Mouse (Mus musculus) liver, adult 2 months (tissue): ENCODE results near the gene Galnt15.

ENCODE experiments used
- CTCF ChIP-seq: fragments of 200-500 bp; IDR thresholded peaks from 2 replicates; pipeline ENCODE4 v1.5.1; 2011; ENCODE audit warnings: low read depth, low read length, control low read depth
- POLR2A ChIP-seq: fragments of 200-500 bp; IDR thresholded peaks from 2 replicates; pipeline ENCODE4 v1.6.1; 2011; ENCODE audit warnings: low read length, control low read depth; ENCODE audit not compliant: insufficient read depth; ENCODE audit errors: extremely low read depth

- TF ChIP-seq POLR2A (no peak), CTCF (no peak)
Observed at GRCm38 (mm10) chr14:32103556-32103955, 74.8 kb downstream of the Galnt15 start.
